Mouse (Mus musculus) erythroblast, embryonic 14.5 days (primary cell): ENCODE results near the gene Mlph.

Experiments
- GATA1 ChIP-seq: IDR thresholded peaks from 2 replicates; pipeline ENCODE4 v1.6.1; 2012; ENCODE audit warnings: low read length, inconsistent platforms, mixed read lengths
- TAL1 ChIP-seq: IDR thresholded peaks from 3 replicates; pipeline ENCODE4 v1.6.1; 2012; ENCODE audit warnings: low read length, inconsistent platforms, mixed read lengths

- TF ChIP-seq GATA1 (no peak), TAL1 (no peak)
These were observed 48.1 kb downstream of the Mlph start for GRCm38 (mm10) chr1:90962994-90963393.
